Mouse (Mus musculus) megakaryocyte, embryonic 14.5 days (primary cell): ENCODE measurements at regions not wholly inside any gene's neighbourhood (a gene's known extent, or its start where the extent isn't known, plus 50 kb on each side); places are given as distances from the start of the nearest gene placed in this dataset.
A peak's percentile ranks its signal among the peaks of the same experiment; 100 is the strongest.

Experiments
- H3K27me3 ChIP-seq: replicated peaks from 2 replicates; pipeline ENCODE3; 2012; ENCODE audit warnings: inconsistent platforms
- H3K36me3 ChIP-seq: replicated peaks from 2 replicates; pipeline ENCODE3; 2012; ENCODE audit warnings: low read length, inconsistent platforms, mixed read lengths
- H3K4me1 ChIP-seq: 2 replicates; pipeline ENCODE4 v1.6.1; 2012; ENCODE audit warnings: inconsistent platforms
- H3K4me3 ChIP-seq: replicated peaks from 2 replicates; pipeline ENCODE3; 2012; ENCODE audit warnings: moderate library complexity, mild to moderate bottlenecking, inconsistent platforms
- H3K9me3 ChIP-seq: 2 replicates; pipeline ENCODE4 v1.6.1; 2012; ENCODE audit warnings: inconsistent platforms
- FLI1 ChIP-seq: IDR thresholded peaks from 2 replicates; pipeline ENCODE4 v1.6.1; 2012; ENCODE audit warnings: low read length, inconsistent platforms, mixed read lengths
- GATA1 ChIP-seq: IDR thresholded peaks from 3 replicates; pipeline ENCODE4 v1.6.1; 2012; ENCODE audit warnings: mixed read lengths, low read length, inconsistent platforms, borderline replicate concordance

GRCm38 (mm10) chr14:71234900-71235299, 635.3 kb upstream of the Fam160b2 start:
- Histone ChIP-seq H3K4me1 (peaks cover 79% of the 10 kb centered on the region), H3K4me3 (peak overlapping the region; percentile 4), H3K36me3 (no peaks in the 10 kb centered on the region), H3K27me3 (no peaks in the 10 kb centered on the region), H3K9me3 (no peaks in the 10 kb centered on the region)
- TF ChIP-seq FLI1 (no peak), GATA1 (no peak)

DNA sequence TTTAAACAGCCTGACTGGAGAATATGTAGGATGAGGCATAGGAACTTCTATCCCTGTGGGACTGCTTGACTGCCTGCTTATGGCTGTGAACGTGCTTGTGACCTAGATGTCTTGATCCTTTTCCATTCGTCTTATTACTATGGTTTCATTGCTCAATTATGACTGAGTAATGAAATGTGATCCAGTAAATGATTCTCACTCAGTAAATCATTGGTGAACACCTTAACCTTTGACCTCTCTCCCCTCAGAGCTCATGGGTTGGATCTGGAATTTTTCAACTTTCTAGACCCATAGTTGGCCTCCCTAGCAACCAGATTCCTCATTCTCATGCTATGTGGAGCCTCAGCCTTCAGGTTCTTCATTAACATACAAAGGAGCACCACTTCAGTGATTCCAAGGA, 634.6 kb upstream of the Fam160b2 start:
- Histone ChIP-seq H3K9me3 (no peaks in the 10 kb centered on the region), H3K4me3 (no peak overlapping the region), H3K36me3 (no peaks in the 10 kb centered on the region), H3K4me1 (peaks cover 85% of the 10 kb centered on the region), H3K27me3 (no peaks in the 10 kb centered on the region)
- no peak for TF ChIP-seq FLI1
- no peak for TF ChIP-seq GATA1

GRCm38 (mm10) chr14:71231223-71231815, 631.7 kb upstream of the Fam160b2 start:
- no peak overlapping the region for H3K4me3 ChIP-seq
- H3K36me3 ChIP-seq, result no peaks in the 10 kb centered on the region
- no peaks in the 10 kb centered on the region for H3K9me3 ChIP-seq
- peaks cover 66% of the 10 kb centered on the region for H3K4me1 ChIP-seq
- H3K27me3 ChIP-seq, result no peaks in the 10 kb centered on the region
- TF ChIP-seq GATA1 (no peak), FLI1 (no peak)

GRCm38 (mm10) chr14:71230484-71231188, 631.0 kb upstream of the Fam160b2 start:
- TF ChIP-seq GATA1, result no peak
- TF ChIP-seq FLI1, result no peak
- no peaks in the 10 kb centered on the region for H3K27me3 ChIP-seq
- H3K9me3 ChIP-seq, result no peaks in the 10 kb centered on the region
- H3K4me3 ChIP-seq, result peak overlapping the region; percentile 9
- H3K36me3 ChIP-seq, result no peaks in the 10 kb centered on the region
- H3K4me1 ChIP-seq, result peaks cover 59% of the 10 kb centered on the region

GRCm38 (mm10) chr14:71229955-71230354, 630.3 kb upstream of the Fam160b2 start:
- H3K9me3 ChIP-seq, result no peaks in the 10 kb centered on the region
- H3K4me1 ChIP-seq, result peaks cover 52% of the 10 kb centered on the region
- TF ChIP-seq GATA1 (no peak), FLI1 (no peak)
- no peak overlapping the region for H3K4me3 ChIP-seq
- H3K27me3 ChIP-seq, result no peaks in the 10 kb centered on the region
- H3K36me3 ChIP-seq, result no peaks in the 10 kb centered on the region

GRCm38 (mm10) chr14:71228894-71229446, 629.3 kb upstream of the Fam160b2 start:
- Histone ChIP-seq H3K9me3 (no peaks in the 10 kb centered on the region), H3K36me3 (no peaks in the 10 kb centered on the region), H3K4me1 (peaks cover 43% of the 10 kb centered on the region), H3K27me3 (no peaks in the 10 kb centered on the region), H3K4me3 (no peak overlapping the region)
- TF ChIP-seq FLI1 (no peak), GATA1 (no peak)

DNA sequence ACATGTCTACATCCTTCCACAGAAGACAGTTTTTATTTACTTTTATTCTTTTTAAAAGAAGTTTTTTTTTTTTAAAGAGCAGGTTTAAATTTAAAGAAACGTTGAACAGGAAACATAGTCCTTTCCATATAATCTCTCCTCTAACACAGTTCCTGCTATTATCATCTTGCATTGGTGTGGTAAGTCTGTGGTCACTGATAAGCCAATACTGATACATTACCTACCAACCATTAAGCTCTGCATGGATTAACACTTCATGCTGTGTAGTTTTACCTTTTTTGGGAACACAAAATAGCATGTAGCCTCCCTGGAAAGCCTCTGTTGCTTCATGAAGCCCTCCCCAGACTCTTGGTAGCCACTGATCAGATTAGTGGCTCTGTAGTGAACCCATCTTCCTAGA, 617.4 kb upstream of the Fam160b2 start:
- peaks cover 4% of the 10 kb centered on the region for H3K36me3 ChIP-seq
- H3K27me3 ChIP-seq, result no peaks in the 10 kb centered on the region
- peaks cover 62% of the 10 kb centered on the region for H3K4me1 ChIP-seq
- no peak for TF ChIP-seq GATA1
- no peak for TF ChIP-seq FLI1
- H3K4me3 ChIP-seq, result no peak overlapping the region
- H3K9me3 ChIP-seq, result peaks cover 8% of the 10 kb centered on the region

DNA sequence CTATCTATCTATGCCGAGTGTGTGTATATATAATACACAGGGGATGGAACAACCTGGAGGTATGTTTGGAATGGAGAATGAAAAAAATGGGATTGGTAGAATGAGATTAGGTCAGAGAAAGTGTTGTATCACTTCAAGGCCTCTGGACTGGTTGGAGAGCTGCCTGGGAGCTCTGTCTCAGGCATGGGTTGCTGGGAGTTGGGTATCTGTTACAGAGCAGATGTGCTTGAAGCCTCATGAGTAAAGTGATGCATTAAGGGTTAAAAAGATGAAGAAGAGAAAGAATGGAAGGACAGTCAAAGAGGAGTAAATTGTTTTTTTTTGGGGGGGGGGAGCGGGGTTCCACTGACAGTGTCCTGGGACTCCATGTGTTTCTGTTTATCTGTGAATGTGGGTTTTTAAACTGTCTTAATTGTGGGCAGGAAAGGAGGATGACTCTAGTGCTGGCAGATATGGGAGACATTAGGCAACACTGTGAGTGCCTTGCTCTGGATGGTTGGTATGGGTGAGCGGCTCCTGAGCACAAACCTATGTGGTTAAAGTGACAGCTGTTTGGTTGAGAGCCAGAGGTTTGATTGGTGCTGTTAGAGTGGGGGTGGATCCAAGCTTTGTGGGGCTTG, 611.8 kb upstream of the Fam160b2 start:
- no peak overlapping the region for H3K4me3 ChIP-seq
- H3K9me3 ChIP-seq, result no peaks in the 10 kb centered on the region
- H3K27me3 ChIP-seq, result no peaks in the 10 kb centered on the region
- H3K4me1 ChIP-seq, result peaks cover 64% of the 10 kb centered on the region
- no peak; the same call in 2 of the 3 replicates for TF ChIP-seq GATA1
- TF ChIP-seq FLI1, result no peak
- no peaks in the 10 kb centered on the region for H3K36me3 ChIP-seq

DNA sequence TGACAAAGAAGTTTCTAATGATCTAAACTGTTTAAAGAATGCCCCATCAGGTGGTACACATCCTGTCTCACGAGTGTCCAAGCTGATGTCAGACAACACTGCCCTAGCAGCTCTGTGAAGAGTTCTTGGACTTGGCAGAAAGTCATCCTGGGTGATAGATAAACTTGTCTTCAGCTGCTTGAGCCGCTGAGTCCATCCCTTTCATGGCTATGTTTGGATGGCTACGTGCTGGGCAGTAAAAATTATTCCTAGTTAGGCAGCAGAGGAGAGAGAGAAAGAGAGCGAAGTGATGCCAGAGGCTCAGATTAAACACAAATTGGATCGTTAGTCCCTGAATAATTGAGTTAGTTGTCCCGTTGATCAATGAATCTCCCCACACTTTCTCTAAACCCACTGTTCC, 603.8 kb upstream of the Fam160b2 start:
- no peak for TF ChIP-seq FLI1
- TF ChIP-seq GATA1, result no peak
- H3K36me3 ChIP-seq, result no peaks in the 10 kb centered on the region
- H3K27me3 ChIP-seq, result no peaks in the 10 kb centered on the region
- no peaks in the 10 kb centered on the region for H3K9me3 ChIP-seq
- no peak overlapping the region for H3K4me3 ChIP-seq
- H3K4me1 ChIP-seq, result peaks cover 37% of the 10 kb centered on the region

- Histone ChIP-seq H3K27me3 (no peaks in the 10 kb centered on the region), H3K4me3 (no peak overlapping the region), H3K9me3 (no peaks in the 10 kb centered on the region), H3K4me1 (peaks cover 36% of the 10 kb centered on the region), H3K36me3 (no peaks in the 10 kb centered on the region)
- TF ChIP-seq GATA1 (no peak), FLI1 (no peak)
These were observed 601.3 kb upstream of the Fam160b2 start for GRCm38 (mm10) chr14:71200917-71201316.
